Mouse (Mus musculus): ENCODE measurements around the gene Olfr975. TPM values are rescaled to one million over a fixed set of nuclear protein-coding genes. Genes with fewer than 3 reads are reported as not detected.

The Olfr975 gene
- polyA plus RNA-seq, 1 experiment from 2014 or later = not detected

DNA sequence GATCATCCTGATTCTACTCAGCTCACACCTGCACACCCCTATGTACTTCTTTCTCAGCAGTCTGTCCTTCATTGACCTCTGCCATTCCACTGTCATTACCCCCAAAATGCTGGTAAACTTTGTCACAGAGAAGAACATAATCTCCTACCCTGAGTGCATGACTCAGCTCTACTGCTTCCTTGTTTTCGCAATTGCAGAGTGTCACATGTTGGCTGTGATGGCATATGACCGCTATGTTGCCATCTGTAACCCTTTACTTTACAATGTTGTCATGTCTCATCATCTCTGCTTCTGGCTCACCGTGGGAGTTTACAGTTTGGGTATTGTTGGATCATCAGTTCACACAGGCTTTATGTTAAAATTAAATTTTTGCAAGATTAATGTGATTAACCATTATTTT, 41.9 kb downstream of the Olfr975 start:
- no peak overlapping the region for H3K4me3 ChIP-seq (ENCODE audit: control insufficient read depth in 1 of 2, insufficient read depth in 1 of 2, low read depth in 1 of 2, low read length in 2 of 2)

GRCm38 (mm10) chr9:39907036-39907435, 44.8 kb downstream of the Olfr975 start, which contains the start of gene Olfr229:
TSS of gene Olfr229 (plus strand) at chr9:39907336.
- Histone ChIP-seq H3K4me1 (ENCODE audit: control insufficient read depth in 2 of 2, insufficient read depth in 2 of 2, low read length in 2 of 2) (no peaks in the 10 kb centered on the region), H3K4me3 (ENCODE audit: control insufficient read depth in 1 of 2, insufficient read depth in 1 of 2, low read depth in 1 of 2, low read length in 2 of 2) (no peak within 1 kb of the TSS), H3K9me3 (ENCODE audit: control insufficient read depth, low read length) (no peaks in the 10 kb centered on the region), H3K27me3 (ENCODE audit: control insufficient read depth, insufficient read depth, low read length) (no peaks in the 10 kb centered on the region), H3K4me2 (ENCODE audit: low read length) (no peak within 1 kb of the TSS), H3K27ac (replicated peaks in 1 of 2; ENCODE audit: control insufficient read depth in 1 of 2, insufficient read depth in 1 of 2, low read depth in 2 of 2, low read length in 2 of 2) (no peak within 1 kb of the TSS), H3K36me3 (ENCODE audit: control insufficient read depth, insufficient read depth, low read length) (no peaks in the 10 kb centered on the region), H3K9ac (ENCODE audit: low read length) (no peak within 1 kb of the TSS)
- no peak for ATAC-seq (ENCODE audit: insufficient number of reproducible peaks, insufficient read depth, low FRiP score, low read depth)
- WGBS = 62% methylated on average over 2 of the region's 2 CpGs

More for the DNA sequence above, 41.9 kb downstream of the Olfr975 start:
- no peaks in the 10 kb centered on the region for H3K4me1 ChIP-seq (ENCODE audit: control insufficient read depth in 2 of 2, insufficient read depth in 2 of 2, low read length in 2 of 2)
- H3K36me3 ChIP-seq (ENCODE audit: control insufficient read depth, insufficient read depth, low read length) = no peaks in the 10 kb centered on the region
- H3K27ac ChIP-seq (replicated peaks in 1 of 2; ENCODE audit: control insufficient read depth in 1 of 2, insufficient read depth in 1 of 2, low read depth in 2 of 2, low read length in 2 of 2) = no peak overlapping the region
- H3K9ac ChIP-seq (ENCODE audit: low read length) = no peak overlapping the region
- no peak for ATAC-seq (ENCODE audit: insufficient number of reproducible peaks, insufficient read depth, low FRiP score, low read depth)
- H3K4me2 ChIP-seq (ENCODE audit: low read length) = no peak overlapping the region
- H3K9me3 ChIP-seq (ENCODE audit: control insufficient read depth, low read length) = no peaks in the 10 kb centered on the region
- WGBS = 71% methylated on average over 3 of the region's 3 CpGs
- no peaks in the 10 kb centered on the region for H3K27me3 ChIP-seq (ENCODE audit: control insufficient read depth, insufficient read depth, low read length)

- Histone ChIP-seq H3K27me3 (ENCODE audit: control insufficient read depth, insufficient read depth, low read length) (no peaks in the 10 kb centered on the region), H3K9ac (ENCODE audit: low read length) (no peak overlapping the region), H3K4me1 (ENCODE audit: control insufficient read depth in 2 of 2, insufficient read depth in 2 of 2, low read length in 2 of 2) (no peaks in the 10 kb centered on the region), H3K9me3 (ENCODE audit: control insufficient read depth, low read length) (no peaks in the 10 kb centered on the region), H3K4me3 (ENCODE audit: control insufficient read depth in 1 of 2, insufficient read depth in 1 of 2, low read depth in 1 of 2, low read length in 2 of 2) (no peak overlapping the region), H3K27ac (replicated peaks in 1 of 2; ENCODE audit: control insufficient read depth in 1 of 2, insufficient read depth in 1 of 2, low read depth in 2 of 2, low read length in 2 of 2) (no peak overlapping the region), H3K4me2 (ENCODE audit: low read length) (no peak overlapping the region), H3K36me3 (ENCODE audit: control insufficient read depth, insufficient read depth, low read length) (no peaks in the 10 kb centered on the region)
- WGBS = 79% methylated on average over 6 of the region's 6 CpGs
- ATAC-seq (ENCODE audit: insufficient number of reproducible peaks, insufficient read depth, low FRiP score, low read depth) = no peak
These were observed 46.7 kb downstream of the Olfr975 start for GRCm38 (mm10) chr9:39905106-39905505.

Other genes with a start within 250 kb of the Olfr975 start
- not detected in 2 replicates for gene Olfr149, start 244.9 kb downstream of the Olfr975 start, polyA plus RNA-seq (2014; fragmentation: Nextera tagmentation; extraction: Ambion mirVana)
- gene Olfr965, start 240.7 kb downstream of the Olfr975 start, polyA plus RNA-seq (2014; fragmentation: Nextera tagmentation; extraction: Ambion mirVana) = not detected in 2 replicates
- gene Olfr150, start 221.1 kb downstream of the Olfr975 start, polyA plus RNA-seq (2014; fragmentation: Nextera tagmentation; extraction: Ambion mirVana) = not detected in 2 replicates
- not detected in 2 replicates for gene Olfr967, start 205.8 kb downstream of the Olfr975 start, polyA plus RNA-seq (2014; fragmentation: Nextera tagmentation; extraction: Ambion mirVana)
- gene Olfr968, start 168.8 kb downstream of the Olfr975 start, polyA plus RNA-seq (2014; fragmentation: Nextera tagmentation; extraction: Ambion mirVana) = not detected in 2 replicates
- gene Olfr969, start 161.1 kb downstream of the Olfr975 start, polyA plus RNA-seq (2014; fragmentation: Nextera tagmentation; extraction: Ambion mirVana) = not detected in 2 replicates
- gene Olfr970, start 143.2 kb downstream of the Olfr975 start, polyA plus RNA-seq (2014; fragmentation: Nextera tagmentation; extraction: Ambion mirVana) = not detected in 2 replicates
- gene Olfr971, start 115.2 kb downstream of the Olfr975 start, polyA plus RNA-seq (2014; fragmentation: Nextera tagmentation; extraction: Ambion mirVana) = not detected in 2 replicates
- not detected in 2 replicates for gene Olfr972, start 85.6 kb downstream of the Olfr975 start, polyA plus RNA-seq (2014; fragmentation: Nextera tagmentation; extraction: Ambion mirVana)
- not detected in 2 replicates for gene Olfr229, start 44.7 kb downstream of the Olfr975 start, polyA plus RNA-seq (2014; fragmentation: Nextera tagmentation; extraction: Ambion mirVana)
- gene Olfr974, start 14.5 kb downstream of the Olfr975 start, polyA plus RNA-seq (2014; fragmentation: Nextera tagmentation; extraction: Ambion mirVana) = not detected in 2 replicates
- not detected in 2 replicates for gene Olfr976, start 9.1 kb upstream of the Olfr975 start, polyA plus RNA-seq (2014; fragmentation: Nextera tagmentation; extraction: Ambion mirVana)
- not detected in 2 replicates for gene Olfr978, start 40.1 kb upstream of the Olfr975 start, polyA plus RNA-seq (2014; fragmentation: Nextera tagmentation; extraction: Ambion mirVana)
- not detected in 2 replicates for gene Olfr979, start 51.4 kb upstream of the Olfr975 start, polyA plus RNA-seq (2014; fragmentation: Nextera tagmentation; extraction: Ambion mirVana)
- gene Olfr980, start 57.5 kb upstream of the Olfr975 start, polyA plus RNA-seq (2014; fragmentation: Nextera tagmentation; extraction: Ambion mirVana) = not detected in 2 replicates
- not detected in 2 replicates for gene Olfr981, start 69.4 kb upstream of the Olfr975 start, polyA plus RNA-seq (2014; fragmentation: Nextera tagmentation; extraction: Ambion mirVana)
- not detected in 2 replicates for gene Olfr982, start 121.8 kb upstream of the Olfr975 start, polyA plus RNA-seq (2014; fragmentation: Nextera tagmentation; extraction: Ambion mirVana)
- not detected in 2 replicates for gene Olfr983, start 141.5 kb upstream of the Olfr975 start, polyA plus RNA-seq (2014; fragmentation: Nextera tagmentation; extraction: Ambion mirVana)
- not detected in 2 replicates for gene Olfr984, start 162.2 kb upstream of the Olfr975 start, polyA plus RNA-seq (2014; fragmentation: Nextera tagmentation; extraction: Ambion mirVana)
- gene Olfr985, start 178.1 kb upstream of the Olfr975 start, polyA plus RNA-seq (2014; fragmentation: Nextera tagmentation; extraction: Ambion mirVana) = not detected in 2 replicates
- not detected in 2 replicates for gene Tmem225, start 196.1 kb upstream of the Olfr975 start, polyA plus RNA-seq (2014; fragmentation: Nextera tagmentation; extraction: Ambion mirVana)
- not detected in 2 replicates for gene Olfr986, start 228.9 kb upstream of the Olfr975 start, polyA plus RNA-seq (2014; fragmentation: Nextera tagmentation; extraction: Ambion mirVana)
- 3.3 TPM in 2 replicates for gene Zfp202, start 240.3 kb upstream of the Olfr975 start, polyA plus RNA-seq (2014; fragmentation: Nextera tagmentation; extraction: Ambion mirVana)